Mouse (Mus musculus) ES-E14 (cell line): ENCODE data around the gene Yrdc. TPM values are rescaled to one million over a fixed set of nuclear protein-coding genes. Genes with fewer than 3 reads are reported as not detected.

Experiments
- DNase-seq: peaks from one replicate; pipeline ENCODE4 v3.0.0-alpha.2; 2013; ENCODE audit warnings: low read depth, low spot score
- H3K27ac ChIP-seq: 2 replicates; pipeline ENCODE4 v1.5.1; 2012; ENCODE audit warnings: low read depth, mild to moderate bottlenecking, low read length, moderate library complexity, mixed read lengths; ENCODE audit not compliant: poor library complexity, insufficient read depth, severe bottlenecking
- H3K36me3 ChIP-seq: 2 replicates; pipeline ENCODE4 v1.6.1; 2012; ENCODE audit warnings: mild to moderate bottlenecking, low read length, moderate library complexity, mixed read lengths; ENCODE audit not compliant: control insufficient read depth, poor library complexity, insufficient read depth, severe bottlenecking
- H3K4me1 ChIP-seq, 2 experiments: fragments of 150-350 bp in 1 of 2; sonication (generic) in 1 of 2; 2 replicates each; pipeline ENCODE4 v1.6.1; 2012; ENCODE audit warnings: low read length in 2 of 2, mild to moderate bottlenecking in 1 of 2, mixed read lengths in 1 of 2; ENCODE audit not compliant: control insufficient read depth in 2 of 2, insufficient read depth in 2 of 2, poor library complexity in 1 of 2
- H3K4me3 ChIP-seq, 2 experiments: fragments of 150-350 bp in 1 of 2; sonication (generic) in 1 of 2; 2 replicates each; pipeline ENCODE4 v1.5.1; 2012; ENCODE audit warnings: low read length in 2 of 2, low read depth in 1 of 2, mild to moderate bottlenecking in 1 of 2, mixed read lengths in 1 of 2; ENCODE audit not compliant: insufficient read depth in 1 of 2, poor library complexity in 1 of 2, severe bottlenecking in 1 of 2
- H3K9ac ChIP-seq: 2 replicates; pipeline ENCODE4 v1.6.1; 2012; ENCODE audit warnings: low read depth, mild to moderate bottlenecking, low read length, mixed read lengths; ENCODE audit not compliant: poor library complexity, insufficient read depth, severe bottlenecking
- H3K9me3 ChIP-seq: fragments of 150-350 bp; sonication (generic); 2 replicates; pipeline ENCODE4 v1.6.1; 2012; ENCODE audit warnings: low read depth, mild to moderate bottlenecking, low read length; ENCODE audit not compliant: control insufficient read depth, insufficient read depth
- CHD2 ChIP-seq: IDR thresholded peaks from 2 replicates; pipeline ENCODE4 v1.6.1; 2014; ENCODE audit warnings: mild to moderate bottlenecking, low read depth, low read length, inconsistent platforms
- HCFC1 ChIP-seq: IDR thresholded peaks from 2 replicates; pipeline ENCODE4 v1.6.1; 2012; ENCODE audit warnings: low read length, inconsistent platforms, borderline replicate concordance; ENCODE audit not compliant: insufficient read depth
- MAFK ChIP-seq: IDR thresholded peaks from 2 replicates; pipeline ENCODE4 v1.6.1; 2014; ENCODE audit warnings: mild to moderate bottlenecking, low read depth, low read length, inconsistent platforms; ENCODE audit not compliant: insufficient read depth
- ZC3H11A ChIP-seq: IDR thresholded peaks from 2 replicates; pipeline ENCODE4 v1.6.1; 2012; ENCODE audit warnings: low read depth, mild to moderate bottlenecking, inconsistent platforms, low read length, borderline replicate concordance
- ZNF384 ChIP-seq: IDR thresholded peaks from 2 replicates; pipeline ENCODE4 v1.6.1; 2012; ENCODE audit warnings: low read depth, low read length, inconsistent platforms
- in situ Hi-C, 2 experiments: fragments of 600-800 bp; cut with MboI; formaldehyde crosslinking; loops; one replicate each; pipeline ENCODE4 v1.15.1; 2025; ENCODE audit warnings: low sequenced_read_pairs in 2 of 2, inconsistent platforms in 1 of 2; ENCODE audit not compliant: unreplicated experiment in 2 of 2
- total RNA-seq: library from RNA; depleted of rRNA; stranded (reverse); fragments of 300-350 nt; gene quantifications from 2 replicates; pipeline ENCODE4 v1.2.3, GENCODE M21; 2012; rRNA removed

Gene Yrdc
- total RNA-seq, result 82.7 and 85.3 TPM in 2 replicates

DNA sequence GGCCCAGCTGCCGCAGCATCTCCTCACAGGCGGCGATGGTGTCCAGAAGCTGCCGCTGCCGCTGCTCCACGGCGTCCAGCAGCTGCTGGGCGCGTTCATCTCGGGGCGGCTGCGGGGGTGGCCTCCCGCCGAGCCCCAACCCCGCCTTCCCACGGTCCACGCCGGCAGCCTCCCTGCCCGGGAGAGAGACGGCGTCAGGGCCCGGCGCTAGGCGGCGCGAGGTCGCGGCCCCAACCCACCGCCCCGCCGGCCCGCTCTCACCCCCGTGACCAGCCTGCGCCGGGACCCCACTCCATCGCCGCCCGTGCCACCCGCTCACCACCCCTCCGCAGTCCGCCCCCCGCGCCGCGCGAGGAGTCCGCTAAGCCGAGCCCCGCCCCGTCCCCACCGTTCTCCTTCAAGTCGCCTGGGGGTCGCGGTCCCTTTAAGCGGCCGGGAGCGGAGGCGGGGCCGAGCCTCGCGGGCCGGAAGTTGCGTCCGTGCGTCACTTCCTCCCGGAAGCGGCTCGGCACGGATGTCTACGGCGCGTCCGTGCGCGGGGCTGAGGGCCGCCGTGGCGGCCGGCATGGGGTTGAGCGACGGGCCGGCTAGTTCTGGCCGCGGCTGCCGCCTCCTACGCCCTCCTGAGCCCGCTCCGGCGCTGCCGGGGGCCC lies at the start of gene Yrdc:
TSS of gene Yrdc (plus strand) at position 419 of the 653 bp plus-strand sequence.
- peaks cover 12% of the 10 kb centered on the region for H3K36me3 ChIP-seq
- peak within 1 kb of the TSS; percentile 93 for H3K9ac ChIP-seq
- peak within 1 kb of the TSS; percentile 78 for H3K27ac ChIP-seq
- peak; percentile 88 for DNase-seq
- H3K4me3 ChIP-seq, result peak within 1 kb of the TSS; percentile 84 to 99
- H3K4me1 ChIP-seq, result peaks cover 3 to 10% of the 10 kb centered on the region in 2 experiments; a peak in 2 of 4 replicates
- in situ Hi-C loops, result no loop called here
- H3K9me3 ChIP-seq, result no peaks in the 10 kb centered on the region
- no peak for TF ChIP-seq ZNF384
- TF ChIP-seq HCFC1, result no peak
- no peak for TF ChIP-seq ZC3H11A
- no peak for TF ChIP-seq MAFK
- no peak for TF ChIP-seq CHD2

GRCm38 (mm10) chr4:124801552-124802308 lies 48.7 kb upstream of the Yrdc start, which contains the start of gene Mtf1:
TSS of gene Mtf1 (plus strand) at chr4:124802104.
- Histone ChIP-seq H3K36me3 (peaks cover 10% of the 10 kb centered on the region), H3K4me3 (peak within 1 kb of the TSS; percentile 95 to 99), H3K4me1 (peaks cover 0 to 1% of the 10 kb centered on the region in 2 experiments; a peak in 3 of 4 replicates), H3K9ac (peak within 1 kb of the TSS; percentile 96), H3K9me3 (no peaks in the 10 kb centered on the region), H3K27ac (peak within 1 kb of the TSS; percentile 91)
- peak; percentile 91 for DNase-seq
- in situ Hi-C loops, result no loop called here
- no peak for TF ChIP-seq CHD2
- no peak for TF ChIP-seq HCFC1
- no peak for TF ChIP-seq ZC3H11A
- no peak for TF ChIP-seq MAFK
- TF ChIP-seq ZNF384, result no peak

GRCm38 (mm10) chr4:124802309-124803260 lies 47.9 kb upstream of the Yrdc start:
- no peak for TF ChIP-seq CHD2
- no peak for TF ChIP-seq ZNF384
- no peak; the same call in 1 of the 2 replicates for TF ChIP-seq HCFC1
- TF ChIP-seq MAFK, result no peak
- no peak for TF ChIP-seq ZC3H11A
- Histone ChIP-seq H3K9ac (peak overlapping the region; percentile 96), H3K9me3 (no peaks in the 10 kb centered on the region), H3K4me1 (peaks cover 0 to 1% of the 10 kb centered on the region in 2 experiments; a peak in 3 of 4 replicates), H3K27ac (peak overlapping the region; percentile 91), H3K36me3 (peaks cover 13% of the 10 kb centered on the region), H3K4me3 (peak overlapping the region; percentile 95 to 99)
- DNase-seq, result peak; percentile 90
- in situ Hi-C loops, result no loop called here

DNA sequence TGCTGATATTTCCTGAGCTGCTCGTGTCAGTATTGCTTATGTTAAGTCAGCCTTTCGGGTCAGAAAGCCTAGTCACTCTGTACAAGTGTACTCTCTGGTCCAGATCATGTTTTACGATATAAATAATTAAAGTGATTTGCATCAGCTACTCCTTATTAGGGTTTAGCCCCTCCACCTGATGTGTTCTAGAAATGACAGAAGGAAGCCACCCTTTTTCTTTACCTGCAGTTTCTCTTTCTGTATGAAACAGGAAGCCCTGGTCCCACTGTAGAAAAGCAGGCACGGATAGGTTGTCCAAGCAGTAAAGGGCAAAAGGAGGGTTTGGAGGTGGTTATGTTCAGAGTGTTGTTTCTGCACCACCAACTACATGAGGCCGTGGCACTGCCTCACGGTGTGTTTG lies 47.1 kb upstream of the Yrdc start:
- TF ChIP-seq CHD2, result no peak
- TF ChIP-seq MAFK, result no peak
- no peak for TF ChIP-seq ZNF384
- Histone ChIP-seq H3K27ac (no peak overlapping the region), H3K4me3 (peak overlapping the region; percentile 95 to 99; a peak in 3 of 4 replicates), H3K9ac (no peak overlapping the region), H3K9me3 (no peaks in the 10 kb centered on the region), H3K36me3 (peaks cover 13% of the 10 kb centered on the region), H3K4me1 (peaks cover under 1 to 1% of the 10 kb centered on the region in 2 experiments; a peak in 3 of 4 replicates)
- DNase-seq, result no peak
- in situ Hi-C loops, result no loop called here
